In genomic region chr15:5266095-5266494, GRCm38 (mm10) we compare ENCODE assay signal across 12 mouse cellular contexts.
"Had no signal": no experiment of that assay in that cellular context is flagged by ENCODE, and none has a peak within 500 bp of the region (broad histone marks: within the 10 kb centered on the region; RNA-seq: fewer than 3 reads in every experiment).

No protein-coding gene starts in this region.

- H3K27ac ChIP-seq: limb, embryonic 13.5 days; liver, embryonic 14.5 days; midbrain, embryonic 12.5 days; stomach, embryonic 15.5 days had no signal

- H3K4me3 ChIP-seq: limb, embryonic 13.5 days; midbrain, embryonic 12.5 days; stomach, embryonic 15.5 days had no signal

- H3K36me3 ChIP-seq: limb, embryonic 13.5 days; midbrain, embryonic 12.5 days; stomach, embryonic 15.5 days had no signal

- H3K27me3 ChIP-seq: limb, embryonic 13.5 days; midbrain, embryonic 12.5 days; stomach, embryonic 15.5 days had no signal

- ATAC-seq: midbrain, embryonic 16.5 days had no signal

- DNase-seq: kidney, postnatal 25 days; layer of hippocampus, adult 9-11 months; layer of hippocampus, postnatal 36 days; lung, adult 18-20 months; right cerebral cortex, postnatal 14 days; thymus, adult 2 months; thymus, postnatal 25 days had no signal

- H3K9ac ChIP-seq: limb, embryonic 13.5 days; liver, embryonic 14.5 days; midbrain, embryonic 12.5 days; stomach, embryonic 15.5 days had no signal

- H3K4me1 ChIP-seq: limb, embryonic 13.5 days; midbrain, embryonic 12.5 days; stomach, embryonic 15.5 days had no signal

- H3K4me2 ChIP-seq: limb, embryonic 13.5 days; midbrain, embryonic 12.5 days; stomach, embryonic 15.5 days had no signal

- H3K9me3 ChIP-seq: limb, embryonic 13.5 days; midbrain, embryonic 12.5 days; stomach, embryonic 15.5 days had no signal
